Mouse (Mus musculus) WW6 (cell line): ENCODE data around the gene Adamtsl5.
"Not testable (repeated sequence)": the region's sequence is repeated elsewhere in the genome, so short reads cannot be mapped to it uniquely, and the experiment has no call there.

ENCODE experiments used
- DNase-seq: peaks from one replicate; pipeline ENCODE4 v3.0.0-alpha.2; 2013; ENCODE audit warnings: low read depth, low spot score

Gene Adamtsl5

DNA sequence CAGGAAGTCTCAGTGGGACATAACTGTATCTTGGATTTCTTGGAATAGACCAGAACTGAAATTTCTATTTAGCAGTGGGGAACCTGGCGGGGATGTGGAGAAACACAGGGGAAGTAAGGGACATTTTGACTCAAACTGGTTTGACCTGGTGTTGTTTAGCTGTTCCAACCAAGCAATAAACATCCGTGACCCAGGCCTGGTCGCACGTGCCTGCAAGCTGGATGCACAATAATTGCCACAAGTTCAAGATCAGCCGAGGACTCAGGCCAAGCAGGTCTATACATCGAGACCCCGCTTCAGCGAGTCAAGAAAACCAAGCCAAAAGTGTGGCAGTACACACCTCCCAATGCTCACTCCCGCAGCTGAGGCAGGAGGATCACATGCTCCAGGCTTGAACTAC, 23.8 kb upstream of the Adamtsl5 start:
- DNase-seq: no peak

DNA sequence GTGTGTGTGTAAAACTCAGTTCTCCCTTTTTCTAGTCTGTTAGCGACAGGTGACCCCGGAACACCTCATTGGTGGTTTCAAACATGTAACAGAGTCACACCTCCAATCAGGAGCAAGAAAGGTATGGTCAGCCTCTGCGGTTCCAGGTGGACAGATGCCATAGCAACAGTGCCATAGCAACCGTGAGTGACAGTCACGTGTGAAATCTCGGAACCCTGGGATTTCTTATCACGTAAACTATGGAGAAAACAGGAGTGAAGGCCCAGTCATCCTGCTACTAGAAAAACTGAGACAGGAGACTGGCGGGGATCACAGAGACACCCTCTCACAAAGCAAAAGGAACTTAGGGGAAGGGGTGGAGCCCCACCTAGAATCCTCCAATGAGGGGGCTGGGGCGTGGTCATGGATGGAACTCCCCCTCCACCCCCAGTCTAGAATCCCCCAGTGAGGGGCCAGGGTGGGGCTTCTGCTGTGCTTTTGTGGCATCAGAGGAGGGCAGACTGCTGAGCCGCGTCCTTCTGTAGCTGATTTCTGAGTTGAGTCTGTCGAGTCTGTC, 23.3 kb upstream of the Adamtsl5 start:
- no peak for DNase-seq

DNA sequence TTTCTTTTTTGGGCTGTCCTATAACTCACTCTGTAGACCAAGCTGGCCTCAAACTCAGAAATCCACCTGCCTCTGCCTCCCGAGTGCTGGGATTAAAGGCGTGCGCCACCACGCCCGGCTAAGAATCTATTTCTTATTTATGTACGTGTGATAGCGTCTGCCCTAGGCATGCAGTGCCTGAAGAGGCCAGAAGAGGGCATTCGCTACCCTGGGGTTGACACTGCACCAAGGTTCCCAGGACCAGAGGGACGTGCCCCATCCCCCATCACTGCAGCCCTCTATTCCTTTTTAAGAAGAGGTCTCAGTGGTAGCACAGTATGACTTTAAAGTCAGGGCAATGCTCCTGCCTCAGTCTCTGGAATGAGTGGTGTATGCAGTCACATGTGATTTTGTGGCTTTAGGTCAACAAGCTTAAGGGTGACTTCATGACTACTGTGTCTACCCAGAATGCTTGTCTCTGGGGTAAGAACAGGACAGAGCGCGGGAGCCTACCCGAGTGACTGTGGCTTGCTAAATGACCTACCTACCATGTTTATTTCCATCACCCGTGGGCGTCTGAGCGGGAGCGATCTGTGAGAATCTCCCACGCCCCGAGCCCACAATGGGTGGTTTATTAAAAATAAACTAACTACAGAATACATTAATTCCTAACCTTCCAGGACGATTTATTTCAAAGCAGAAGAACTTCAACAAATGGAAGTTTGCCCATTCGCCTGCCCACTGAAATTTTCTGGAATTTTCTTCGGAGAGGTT, 22.0 kb upstream of the Adamtsl5 start:
- no peak for DNase-seq

DNA sequence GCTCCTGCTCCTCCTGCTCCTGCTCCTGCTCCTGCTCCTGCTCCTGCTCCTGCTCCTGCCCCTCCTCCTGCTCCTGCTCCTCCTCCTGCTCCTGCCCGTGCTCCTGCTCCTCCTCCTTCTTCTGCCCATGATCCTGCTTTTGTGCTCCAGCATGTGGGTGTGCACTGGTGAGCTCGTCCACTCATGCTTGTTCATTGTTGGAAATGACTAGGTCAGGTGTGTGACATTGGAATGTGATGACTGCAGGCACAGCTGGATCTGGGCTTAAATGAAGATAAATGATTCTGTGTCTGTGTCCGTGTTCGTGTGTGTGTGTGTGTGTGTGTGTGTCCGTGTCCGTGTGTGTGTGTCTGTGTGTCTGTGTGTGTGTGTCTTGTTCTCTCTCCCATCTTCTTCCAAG, 20.2 kb upstream of the Adamtsl5 start:
- DNase-seq: no peak

DNA sequence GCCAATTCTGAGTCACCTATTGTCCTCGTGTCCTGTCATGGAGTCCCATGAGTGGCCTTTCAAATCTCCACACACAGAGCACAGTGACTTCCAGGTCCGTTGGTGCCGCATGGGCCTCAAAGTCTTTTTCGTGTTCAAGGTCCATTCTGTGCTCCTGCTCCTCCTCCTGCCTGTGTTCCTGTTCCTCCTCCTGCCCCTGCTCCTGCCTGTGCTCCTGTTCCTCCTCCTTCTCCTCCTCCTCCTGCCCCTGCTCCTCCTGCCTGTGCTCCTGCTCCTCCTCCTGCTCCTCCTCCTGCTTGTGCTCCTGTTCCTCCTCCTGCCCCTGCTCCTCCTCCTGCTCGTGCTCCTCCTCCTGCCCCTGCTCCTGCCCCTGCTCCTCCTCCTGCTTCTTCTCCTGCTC, 19.7 kb upstream of the Adamtsl5 start:
- no peak for DNase-seq

- no peak for DNase-seq
Observed at GRCm38 (mm10) chr10:80365736-80366135, 17.5 kb upstream of the Adamtsl5 start.

GRCm38 (mm10) chr10:80363734-80364133, 15.5 kb upstream of the Adamtsl5 start:
- DNase-seq: no peak

- no peak for DNase-seq
Observed at GRCm38 (mm10) chr10:80357994-80358639, 9.9 kb upstream of the Adamtsl5 start.

GRCm38 (mm10) chr10:80357336-80357735, 9.1 kb upstream of the Adamtsl5 start:
- no peak for DNase-seq

- no peak for DNase-seq
Observed at GRCm38 (mm10) chr10:80356737-80357136, 8.5 kb upstream of the Adamtsl5 start.

GRCm38 (mm10) chr10:80356001-80356682, 7.9 kb upstream of the Adamtsl5 start, which contains the start of gene Plk5:
Gene Plk5 (plus strand): TSS chr10:80356459.
- no peak for DNase-seq

DNA sequence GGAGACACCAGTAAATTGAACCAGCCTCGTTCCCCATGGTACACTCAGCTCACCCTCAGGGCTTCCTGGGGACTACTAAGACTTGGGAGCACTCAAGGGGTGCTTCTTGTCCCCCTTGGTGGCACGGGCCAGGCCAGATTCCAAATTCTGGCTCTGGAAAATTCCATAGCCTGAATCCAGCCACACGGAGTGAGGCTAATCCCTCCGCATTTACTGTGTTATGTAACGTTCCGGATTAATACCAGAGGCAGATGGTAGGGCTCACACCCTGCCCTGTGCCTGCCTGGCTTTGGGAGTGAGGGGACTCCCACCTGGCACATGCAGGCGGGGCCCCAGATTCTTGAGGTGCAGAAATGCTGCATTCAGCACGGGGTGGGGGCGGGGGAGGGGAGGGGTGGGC, 7.2 kb upstream of the Adamtsl5 start:
- DNase-seq: no peak

DNA sequence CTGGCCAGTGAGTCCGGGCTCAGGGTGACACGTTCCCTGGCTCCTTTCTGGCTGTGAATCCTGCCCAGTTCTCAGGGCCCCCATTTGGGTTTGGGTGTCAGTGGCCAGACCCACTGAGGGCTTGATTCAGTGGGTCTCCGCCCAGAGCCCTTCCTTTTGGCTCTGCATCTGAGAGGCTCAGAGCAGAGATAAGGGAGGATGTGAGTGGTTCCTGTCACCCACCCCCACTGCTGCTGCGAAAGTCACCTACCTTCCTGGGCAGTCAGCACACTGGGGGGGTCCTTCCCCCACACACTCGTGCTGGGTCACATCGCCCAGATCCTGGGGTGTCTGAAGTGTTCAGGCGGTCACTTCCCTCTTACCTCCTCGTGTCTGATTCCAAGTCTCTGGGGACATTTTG, 4.5 kb upstream of the Adamtsl5 start:
- no peak for DNase-seq

GRCm38 (mm10) chr10:80351896-80352295, 3.7 kb upstream of the Adamtsl5 start:
- DNase-seq: no peak

DNA sequence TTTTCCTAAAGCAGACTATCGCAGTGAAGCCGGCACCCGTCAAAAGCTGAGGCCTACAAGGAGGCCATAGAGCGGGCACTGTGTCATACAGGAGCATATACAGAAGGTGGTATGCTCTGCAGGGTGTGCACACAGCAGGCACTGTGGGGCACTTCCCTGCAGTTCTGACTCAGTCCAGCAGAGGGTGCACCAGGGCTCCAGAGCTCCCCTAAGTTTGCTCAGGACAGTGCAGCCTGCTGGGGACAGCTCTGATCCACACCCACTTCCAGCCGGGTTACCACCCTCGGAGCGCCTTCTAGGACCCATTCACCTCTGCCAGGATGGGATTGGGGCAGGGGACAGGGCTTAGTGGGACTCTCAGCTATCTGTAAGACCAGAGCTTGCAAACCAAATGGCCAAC, 2.1 kb upstream of the Adamtsl5 start:
- peak; percentile 76 for DNase-seq

DNA sequence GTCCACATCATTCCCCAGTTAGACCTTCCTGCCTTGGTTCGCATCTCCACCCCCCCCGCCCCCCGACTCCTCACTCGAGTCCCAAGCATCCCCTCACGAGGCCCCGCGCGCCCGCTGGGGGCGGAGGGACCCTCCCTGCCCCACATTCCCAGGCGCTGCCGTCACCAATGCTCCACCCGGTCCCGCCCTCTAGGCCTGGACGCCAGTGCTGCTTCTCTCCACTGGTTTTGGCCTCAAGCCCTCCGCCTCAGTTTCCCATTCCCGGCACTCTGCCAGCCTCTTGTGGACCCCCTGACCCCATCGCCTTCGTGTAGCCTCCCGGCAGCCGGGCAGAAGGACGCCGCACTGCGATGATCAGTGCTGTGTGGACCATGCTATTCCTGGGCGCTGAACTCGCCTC, 769 bp upstream of the Adamtsl5 start:
- DNase-seq: no peak

DNA sequence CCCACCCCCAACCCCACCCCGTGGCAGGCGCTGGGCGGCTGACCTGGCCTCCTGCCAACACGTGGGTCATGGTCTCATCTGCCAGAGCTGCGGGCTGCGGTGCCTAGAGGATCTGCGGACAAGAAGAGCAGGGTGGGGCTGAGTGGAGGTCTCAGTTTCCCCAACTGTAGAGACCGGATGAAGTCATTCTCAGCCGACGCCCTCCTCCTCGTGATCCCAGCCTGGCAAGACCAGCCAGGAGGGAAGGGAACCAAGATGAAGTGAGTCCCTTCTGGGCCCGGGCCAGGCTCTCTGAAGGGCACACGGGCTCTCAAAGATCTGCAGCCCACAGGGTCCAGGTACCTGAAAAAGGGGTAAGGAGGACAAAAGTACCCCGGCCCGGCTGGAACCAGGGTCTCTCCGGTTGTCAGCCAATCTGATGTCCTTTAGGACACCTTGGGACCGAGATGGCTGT, 671 bp downstream of the Adamtsl5 start:
- DNase-seq: no peak

GRCm38 (mm10) chr10:80345929-80346328, 2.3 kb downstream of the Adamtsl5 start:
- DNase-seq: not testable (repeated sequence)

DNA sequence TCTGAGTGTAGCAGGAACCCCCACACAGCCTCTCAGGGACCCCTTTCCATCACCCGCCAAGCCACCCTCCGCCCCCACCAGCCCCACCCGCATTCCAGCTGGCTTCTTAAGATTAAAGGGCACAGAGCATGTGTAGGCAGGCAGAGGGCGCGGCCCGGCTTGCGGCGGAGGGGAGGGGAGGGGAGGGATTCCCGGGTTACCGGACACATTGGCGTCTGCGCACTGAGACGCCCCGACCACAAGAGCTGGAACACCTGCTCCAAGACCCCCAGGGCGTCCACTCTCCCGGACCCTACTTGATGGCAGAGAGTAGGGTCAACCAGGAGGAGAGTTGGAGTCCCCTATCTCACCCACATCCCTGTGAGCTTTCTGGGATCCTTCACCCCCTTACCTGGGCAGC, 3.1 kb downstream of the Adamtsl5 start:
- no peak for DNase-seq

GRCm38 (mm10) chr10:80344131-80344661, 4.0 kb downstream of the Adamtsl5 start:
- DNase-seq: no peak

- no peak for DNase-seq
Observed at GRCm38 (mm10) chr10:80343425-80343895, 4.8 kb downstream of the Adamtsl5 start.
